Mouse (Mus musculus) urinary bladder, adult 18-20 months (tissue): ENCODE measurements around the gene Plekhb2.

Experiments
- DNase-seq, 2 experiments: peaks; one replicate each; pipeline ENCODE4 v3.0.0; 2022; ENCODE audit warnings: low spot score in 2 of 2, mixed read lengths in 2 of 2

Plekhb2 gene

GRCm38 (mm10) chr1:34866815-34867573, 17.2 kb downstream of the Plekhb2 start:
- peak; percentile 62 to 76 for DNase-seq

GRCm38 (mm10) chr1:34867574-34867955, 17.8 kb downstream of the Plekhb2 start:
- DNase-seq: no peak

- DNase-seq: no peak
These were observed 18.6 kb downstream of the Plekhb2 start for GRCm38 (mm10) chr1:34868391-34868790.

- no peak for DNase-seq
These were observed 19.5 kb downstream of the Plekhb2 start for GRCm38 (mm10) chr1:34869231-34869630.

- no peak for DNase-seq
These were observed 21.4 kb downstream of the Plekhb2 start for GRCm38 (mm10) chr1:34871170-34871569.

GRCm38 (mm10) chr1:34873551-34873950, 23.8 kb downstream of the Plekhb2 start:
- DNase-seq: no peak

GRCm38 (mm10) chr1:34879611-34880010, 29.8 kb downstream of the Plekhb2 start:
- no peak for DNase-seq

- no peak for DNase-seq
These were observed 34.0 kb downstream of the Plekhb2 start for GRCm38 (mm10) chr1:34883776-34884175.

- no peak for DNase-seq
These were observed 41.9 kb downstream of the Plekhb2 start for GRCm38 (mm10) chr1:34891559-34892289.

- no peak for DNase-seq
These were observed 42.7 kb downstream of the Plekhb2 start for GRCm38 (mm10) chr1:34892466-34892865.

- DNase-seq: no peak
These were observed 43.6 kb downstream of the Plekhb2 start for GRCm38 (mm10) chr1:34893331-34893730.

GRCm38 (mm10) chr1:34893831-34894230, 44.1 kb downstream of the Plekhb2 start:
- DNase-seq: no peak

- no peak for DNase-seq
These were observed 46.3 kb downstream of the Plekhb2 start for GRCm38 (mm10) chr1:34896102-34896501.

- DNase-seq: peak in 1 of 2 experiments; percentile 38
These were observed 47.1 kb downstream of the Plekhb2 start for GRCm38 (mm10) chr1:34896898-34897297.

GRCm38 (mm10) chr1:34928656-34929055, 78.9 kb downstream of the Plekhb2 start:
- DNase-seq: no peak
